Mouse (Mus musculus) heart, adult 2 months (tissue): ENCODE measurements at regions not wholly inside any gene's neighbourhood (a gene's known extent, or its start where the extent isn't known, plus 50 kb on each side); places are given as distances from the start of the nearest gene placed in this dataset.

Experiments
- CTCF ChIP-seq: fragments of 200-600 bp; IDR thresholded peaks from 2 replicates; pipeline ENCODE4 v1.8.1; 2022; ENCODE audit warnings: antibody characterized with exemption, mild to moderate bottlenecking, moderate library complexity
- EP300 ChIP-seq: fragments of 200-500 bp; IDR thresholded peaks from 2 replicates; pipeline ENCODE4 v1.6.1; 2011; ENCODE audit warnings: low read depth, low read length, control low read depth; ENCODE audit not compliant: insufficient read depth

GRCm38 (mm10) chr6:39278317-39278716 lies 71.7 kb upstream of the Kdm7a start:
- TF ChIP-seq CTCF = no peak
- TF ChIP-seq EP300 = no peak
